Mouse (Mus musculus) heart, adult 9 months (tissue): Measurements from ENCODE around the gene Trim40.
"Not testable (repeated sequence)": the region's sequence is repeated elsewhere in the genome, so short reads cannot be mapped to it uniquely, and the experiment has no call there.

ENCODE experiments used
- DNase-seq, 2 experiments: peaks; one replicate each; pipeline ENCODE4 v3.0.0; 2022; ENCODE audit warnings: low spot score in 2 of 2

Trim40 gene

GRCm38 (mm10) chr17:36893387-36893786, 3.5 kb upstream of the Trim40 start:
- no peak for DNase-seq

DNA sequence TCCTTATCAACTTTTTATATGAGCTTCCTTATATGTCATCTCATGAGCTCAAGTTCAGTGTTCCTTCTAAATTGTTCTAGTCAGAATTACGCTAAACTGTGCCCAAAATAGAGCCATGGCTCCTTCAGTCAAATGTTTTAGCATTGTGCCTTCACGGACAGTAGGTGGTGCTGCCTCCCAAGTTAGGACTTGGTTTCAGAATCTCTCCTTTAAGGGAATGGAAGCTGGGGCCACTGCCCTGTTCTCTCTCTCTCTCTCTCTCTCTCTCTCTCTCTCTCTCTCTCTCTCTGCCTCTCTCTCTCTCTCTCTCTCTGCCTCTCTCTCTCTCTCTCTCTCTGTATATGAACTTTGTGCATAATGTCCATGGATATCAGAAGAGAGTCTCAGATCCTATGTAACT, 2.4 kb upstream of the Trim40 start:
- peak in 1 of 2 experiments; percentile 6 for DNase-seq

- not testable (repeated sequence) for DNase-seq
Observed at GRCm38 (mm10) chr17:36891496-36891895, 1.6 kb upstream of the Trim40 start.

DNA sequence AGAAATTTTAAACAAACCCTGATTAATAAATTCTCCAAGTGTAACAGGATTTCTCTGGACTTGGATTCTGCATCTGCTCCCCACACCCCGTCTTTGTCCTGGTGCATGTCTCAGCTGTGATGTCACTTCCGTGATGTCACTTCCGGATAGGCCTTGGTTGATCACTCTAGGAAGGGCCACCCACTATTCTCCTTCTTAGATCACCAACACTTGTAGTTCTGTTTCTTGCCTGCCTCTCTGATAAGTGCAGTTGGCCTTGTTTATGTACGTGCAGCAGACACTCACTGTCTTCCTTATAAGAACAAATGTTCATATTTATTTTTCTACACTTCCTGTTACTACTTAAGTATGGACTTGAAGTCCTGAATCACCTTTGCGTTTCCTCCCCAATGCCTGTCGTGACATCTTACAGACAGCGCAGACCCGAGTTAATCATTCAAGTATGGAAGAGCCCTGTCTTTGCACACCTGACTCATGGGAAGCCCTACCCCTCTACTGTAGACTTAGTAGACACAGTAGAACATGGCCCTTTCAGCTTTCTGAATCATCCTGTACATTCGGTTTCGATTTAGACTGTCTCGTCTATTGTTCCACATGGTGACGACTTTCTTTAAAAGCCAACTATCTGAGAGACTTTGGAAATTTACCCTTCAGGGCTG, 4.7 kb downstream of the Trim40 start:
- no peak for DNase-seq

DNA sequence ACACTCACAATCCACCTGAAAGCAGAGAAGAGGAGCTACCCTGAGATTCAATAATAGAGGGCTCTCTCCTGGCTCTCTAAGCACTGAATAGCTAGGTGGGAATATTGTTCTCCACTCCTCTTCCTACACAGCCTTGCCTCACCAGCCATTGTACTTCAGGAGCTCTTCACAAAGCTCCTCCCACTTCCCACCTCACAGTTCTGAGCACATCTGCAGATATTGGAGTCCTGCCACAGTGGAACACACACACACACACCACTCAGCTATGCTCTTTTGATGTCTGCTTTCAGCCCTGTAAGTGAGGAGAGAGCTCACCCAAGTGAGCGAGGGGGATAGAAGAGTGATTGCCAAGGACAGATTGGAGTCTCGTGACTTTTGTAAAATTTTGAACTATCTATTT, 6.6 kb downstream of the Trim40 start:
- DNase-seq, result no peak

GRCm38 (mm10) chr17:36874636-36875035, 15.3 kb downstream of the Trim40 start:
- DNase-seq, result no peak

DNA sequence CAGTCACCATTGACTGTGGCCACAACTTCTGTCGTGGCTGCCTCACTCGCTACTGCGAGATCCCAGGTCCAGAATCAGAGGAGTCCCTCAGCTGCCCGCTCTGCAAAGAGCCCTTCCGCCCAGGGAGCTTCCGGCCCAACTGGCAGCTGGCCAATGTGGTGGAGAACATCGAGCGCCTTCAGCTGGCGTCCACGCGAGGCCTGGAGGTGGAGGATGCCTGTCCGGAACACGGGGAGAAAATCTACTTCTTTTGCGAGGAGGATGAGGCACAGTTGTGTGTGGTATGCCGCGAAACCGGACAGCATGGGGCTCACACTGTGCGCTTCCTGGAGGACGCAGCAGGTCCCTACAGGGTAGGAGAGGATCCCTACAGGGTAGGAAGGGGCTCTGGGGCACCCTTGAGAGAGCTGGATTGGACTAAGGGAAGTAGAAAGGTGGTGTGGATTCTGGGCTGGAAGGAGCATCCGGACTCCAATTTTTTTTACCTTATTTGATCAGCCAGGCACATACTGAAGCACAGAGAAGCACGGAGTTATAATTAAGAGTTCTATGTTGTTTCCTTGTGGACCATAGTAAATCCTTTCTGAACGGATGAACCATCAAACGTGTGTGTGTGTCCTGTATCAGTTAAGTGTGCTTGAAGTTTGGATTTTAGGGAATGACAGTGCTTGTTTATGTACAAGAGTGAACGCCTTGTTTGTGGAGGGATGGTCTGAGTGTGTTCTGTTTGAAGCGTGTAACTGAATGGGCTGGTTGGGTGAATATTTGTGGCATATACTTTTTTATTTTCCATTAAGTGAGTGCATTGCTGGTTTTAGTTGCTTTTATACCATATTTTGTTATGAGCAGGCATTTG, 19.7 kb downstream of the Trim40 start:
- no peak for DNase-seq

GRCm38 (mm10) chr17:36869284-36869954, 20.5 kb downstream of the Trim40 start, which contains the start of gene Trim10:
Gene Trim10 (plus strand): TSS chr17:36869574.
- DNase-seq, result no peak

- DNase-seq, result no peak
Observed at GRCm38 (mm10) chr17:36868836-36869235, 21.1 kb downstream of the Trim40 start.

GRCm38 (mm10) chr17:36866719-36867527, 23.0 kb downstream of the Trim40 start, which contains the start of gene Trim15:
Gene Trim15 (minus strand): TSS chr17:36867210.
- DNase-seq, result no peak

DNA sequence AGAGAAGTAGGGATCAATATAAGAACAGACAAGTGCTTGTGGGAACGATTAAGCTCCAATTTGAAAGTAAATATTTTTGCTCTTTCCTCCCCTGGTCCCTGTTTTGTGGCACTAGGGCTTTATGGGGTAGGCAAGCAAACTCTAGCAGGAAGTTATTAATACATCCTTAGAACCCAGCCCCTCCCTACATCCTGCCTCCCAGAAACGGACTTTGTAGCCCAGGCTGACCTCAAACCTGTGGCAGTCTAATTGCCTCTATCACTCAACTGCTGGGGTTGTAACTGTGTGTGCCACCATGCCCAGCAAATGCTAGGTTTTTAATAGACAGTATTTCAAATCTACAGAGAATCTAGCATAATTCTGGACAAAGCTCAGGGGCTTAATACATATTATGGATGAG, 28.2 kb downstream of the Trim40 start:
- no peak for DNase-seq

- no peak for DNase-seq
Observed at GRCm38 (mm10) chr17:36858181-36858580, 31.7 kb downstream of the Trim40 start.

- no peak for DNase-seq
Observed at GRCm38 (mm10) chr17:36856236-36856635, 33.7 kb downstream of the Trim40 start.

DNA sequence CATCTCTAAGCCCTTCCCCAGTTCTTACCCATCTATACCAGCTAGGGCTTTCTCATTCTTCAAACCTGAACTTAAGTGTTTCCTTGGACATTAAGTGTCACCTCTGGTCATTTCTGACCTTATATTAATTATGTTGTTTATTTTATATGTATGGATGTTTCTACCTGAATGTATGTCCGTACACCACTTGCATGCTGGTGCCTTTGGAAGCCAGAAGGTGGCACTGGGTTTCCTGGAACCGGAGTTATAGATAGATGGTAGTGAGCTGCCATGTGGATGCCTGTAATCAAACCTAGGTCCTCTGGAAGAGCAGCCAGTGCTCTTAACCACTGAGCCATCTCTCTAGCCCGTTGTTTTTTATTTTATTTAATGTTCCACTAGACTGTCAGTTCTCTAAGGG, 34.4 kb downstream of the Trim40 start:
- no peak for DNase-seq

GRCm38 (mm10) chr17:36851627-36852026, 38.3 kb downstream of the Trim40 start:
- no peak for DNase-seq

- DNase-seq, result no peak
Observed at GRCm38 (mm10) chr17:36851200-36851599, 38.7 kb downstream of the Trim40 start.

GRCm38 (mm10) chr17:36849992-36850391, 39.9 kb downstream of the Trim40 start:
- DNase-seq, result no peak

- DNase-seq, result no peak
Observed at GRCm38 (mm10) chr17:36848911-36849310, 41.0 kb downstream of the Trim40 start.

- DNase-seq, result no peak
Observed at GRCm38 (mm10) chr17:36844725-36845124, 45.2 kb downstream of the Trim40 start.

GRCm38 (mm10) chr17:36844286-36844719, 45.6 kb downstream of the Trim40 start:
- DNase-seq, result no peak

DNA sequence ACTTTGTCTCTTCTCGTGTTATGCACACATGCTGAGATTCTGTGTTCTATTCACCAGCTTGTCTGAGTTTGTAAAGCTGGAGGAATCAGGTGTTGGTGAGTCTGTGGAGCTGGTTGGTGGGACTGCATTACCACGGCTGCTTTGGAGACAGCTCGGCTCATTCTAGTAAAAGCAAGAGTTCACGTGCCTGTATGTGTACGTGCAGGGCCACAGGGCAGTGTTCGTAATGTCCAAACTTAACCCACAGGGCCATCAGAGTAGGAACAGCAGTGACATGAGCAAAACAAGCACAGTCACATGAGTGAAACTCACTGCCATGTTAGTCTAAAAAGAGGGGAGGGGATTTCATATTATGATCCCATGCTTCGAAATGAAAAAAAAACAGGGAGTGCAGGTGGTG, 46.2 kb downstream of the Trim40 start:
- DNase-seq, result no peak
